Mouse (Mus musculus) liver, embryonic 14.5 days (tissue): ENCODE measurements around the gene Il12rb1.
A peak's percentile ranks its signal among the peaks of the same experiment; 100 is the strongest.

Source experiments
- CTCF ChIP-seq: IDR thresholded peaks from 2 replicates; pipeline ENCODE4 v1.5.1; 2016; ENCODE audit warnings: antibody characterized with exemption, low read depth, control low read depth
- EP300 ChIP-seq: IDR thresholded peaks from 2 replicates; pipeline ENCODE4 v1.6.1; 2016; ENCODE audit warnings: antibody characterized with exemption, low read depth

GRCm38 (mm10) chr8:70764026-70764425, 44.2 kb upstream of the Il12rb1 start:
- TF ChIP-seq CTCF (no peak), EP300 (peak; percentile 73)
